Mouse (Mus musculus) lung, postnatal 0 days (tissue): ENCODE measurements around the gene Ccdc194.

Experiments
- CTCF ChIP-seq: IDR thresholded peaks from 2 replicates; pipeline ENCODE4 v1.5.1; 2016; ENCODE audit warnings: antibody characterized with exemption, mild to moderate bottlenecking
- EP300 ChIP-seq: IDR thresholded peaks from 2 replicates; pipeline ENCODE4 v1.6.1; 2016; ENCODE audit warnings: antibody characterized with exemption, mild to moderate bottlenecking, control low read depth

GRCm38 (mm10) chr8:71484736-71485135, 40.8 kb downstream of the Ccdc194 start:
- TF ChIP-seq CTCF (no peak), EP300 (no peak)
